10 mouse cellular contexts compared by ENCODE assay signal in the genomic region with DNA sequence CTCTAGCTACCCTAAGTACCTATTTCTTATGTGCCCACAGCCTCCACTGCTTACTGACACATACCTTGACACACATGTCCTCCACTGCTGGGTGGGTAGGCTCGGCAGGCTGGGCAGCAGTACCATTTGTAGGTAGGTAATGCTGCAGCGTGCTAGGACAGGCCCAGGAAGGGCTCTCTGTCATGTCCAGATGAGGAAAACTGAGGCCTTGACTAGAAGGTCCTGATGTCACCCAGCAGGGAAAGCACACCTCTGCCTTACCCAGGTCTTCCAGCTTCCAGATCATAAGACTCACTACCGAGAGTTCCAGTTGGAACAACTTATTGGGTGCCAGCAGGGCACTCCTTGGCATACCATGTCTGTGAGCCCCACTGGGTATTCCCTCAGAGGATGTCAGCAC. TPM values are rescaled to one million over a fixed set of nuclear protein-coding genes. Genes with fewer than 3 reads are reported as not detected.
DNase-seq lines count a peak whose midpoint lies in the region; ATAC-seq lines count a peak whose summit lies in the region.
"Had no signal": no experiment of that assay in that cellular context is flagged by ENCODE, and none has a peak within 500 bp of the region (broad histone marks: within the 10 kb centered on the region; RNA-seq: fewer than 3 reads in every experiment).

No protein-coding gene starts in this region.

- WGBS in hindbrain, embryonic 15.5 days = 92% methylated on average over 3 of the region's 3 CpGs
- WGBS in hindbrain, embryonic 12.5 days = 86% methylated on average over 3 of the region's 3 CpGs

- peaks cover 24% of the 10 kb centered on the region for H3K36me3 ChIP-seq in hindbrain, embryonic 15.5 days
- H3K36me3 ChIP-seq in hindbrain, embryonic 12.5 days = peaks cover 38% of the 10 kb centered on the region

- DNase-seq in cerebellum, adult 9-11 months = peak; percentile 32
- DNase-seq in cerebellum, adult 11 months = no peak
- DNase-seq in urinary bladder, postnatal 14 days (ENCODE audit: low spot score) = peak; percentile 25
- DNase-seq in urinary bladder, postnatal 36 days (ENCODE audit: low spot score in 2 of 2) = no peak
- DNase-seq in ovary, adult 18-20 months (ENCODE audit: low spot score) = no peak
- no peak for DNase-seq in MN1 (ENCODE audit: low spot score)
- DNase-seq: adrenal gland, adult 8-10 months; lung, postnatal 14 days had no signal

- ATAC-seq in hindbrain, embryonic 15.5 days (ENCODE audit: low FRiP score, low read depth) = no peak
- no peak for ATAC-seq in hindbrain, embryonic 12.5 days (ENCODE audit: low FRiP score)

- H3K9ac ChIP-seq in hindbrain, embryonic 15.5 days = peak overlapping the region; percentile 15; the same call in 1 of the 2 replicates
- no peak overlapping the region for H3K9ac ChIP-seq in hindbrain, embryonic 12.5 days

- H3K27ac ChIP-seq in hindbrain, embryonic 15.5 days (replicated peaks) = no peak overlapping the region
- no peak overlapping the region for H3K27ac ChIP-seq in hindbrain, embryonic 12.5 days

- no peak overlapping the region for H3K4me3 ChIP-seq in hindbrain, embryonic 15.5 days
- no peak overlapping the region for H3K4me3 ChIP-seq in hindbrain, embryonic 12.5 days

- no peaks in the 10 kb centered on the region for H3K9me3 ChIP-seq in hindbrain, embryonic 15.5 days
- no peaks in the 10 kb centered on the region for H3K9me3 ChIP-seq in hindbrain, embryonic 12.5 days (replicated peaks)

- peaks cover 61% of the 10 kb centered on the region for H3K4me1 ChIP-seq in hindbrain, embryonic 15.5 days (replicated peaks)
- H3K4me1 ChIP-seq in hindbrain, embryonic 12.5 days = peaks cover 51% of the 10 kb centered on the region

- no peaks in the 10 kb centered on the region for H3K27me3 ChIP-seq in hindbrain, embryonic 15.5 days
- H3K27me3 ChIP-seq in hindbrain, embryonic 12.5 days = no peaks in the 10 kb centered on the region

- no peak overlapping the region for H3K4me2 ChIP-seq in hindbrain, embryonic 15.5 days
- no peak overlapping the region; the same call in 1 of the 2 replicates for H3K4me2 ChIP-seq in hindbrain, embryonic 12.5 days (replicated peaks)

RNA-seq across cellular contexts. Expression of a gene that starts 7.5 kb away (rescaled TPM):
- 32.5 and 38.5 TPM in 2 replicates for polyA plus RNA-seq in hindbrain, embryonic 15.5 days (2015; fragmentation: Nextera tagmentation; extraction: Ambion mirVana)
- 41.1 and 42.4 TPM in 2 replicates for polyA plus RNA-seq in hindbrain, embryonic 12.5 days (2016; fragmentation: Nextera tagmentation; extraction: Ambion mirVana)

RNA-seq across cellular contexts. Expression of a gene that starts 22.8 kb away (rescaled TPM):
- polyA plus RNA-seq in hindbrain, embryonic 15.5 days (2015; fragmentation: Nextera tagmentation; extraction: Ambion mirVana) = 558 and 579 TPM in 2 replicates
- polyA plus RNA-seq in hindbrain, embryonic 12.5 days (2016; fragmentation: Nextera tagmentation; extraction: Ambion mirVana) = 391 and 405 TPM in 2 replicates

RNA-seq across cellular contexts. Expression of a gene that starts 24.4 kb away (rescaled TPM):
- 3.4 and 4.4 TPM in 2 replicates for polyA plus RNA-seq in hindbrain, embryonic 15.5 days (2015; fragmentation: Nextera tagmentation; extraction: Ambion mirVana)
- polyA plus RNA-seq in hindbrain, embryonic 12.5 days (2016; fragmentation: Nextera tagmentation; extraction: Ambion mirVana) = 10.4 and 13.6 TPM in 2 replicates

RNA-seq across cellular contexts. Expression of a gene that starts 26.2 kb away (rescaled TPM):
- 3.5 and 4.6 TPM in 2 replicates for polyA plus RNA-seq in hindbrain, embryonic 15.5 days (2015; fragmentation: Nextera tagmentation; extraction: Ambion mirVana)
- 0.87 and 1.1 TPM in 2 replicates for polyA plus RNA-seq in hindbrain, embryonic 12.5 days (2016; fragmentation: Nextera tagmentation; extraction: Ambion mirVana)

RNA-seq across cellular contexts. Expression of a gene that starts 30.9 kb away (rescaled TPM):
- 84.1 and 101 TPM in 2 replicates for polyA plus RNA-seq in hindbrain, embryonic 15.5 days (2015; fragmentation: Nextera tagmentation; extraction: Ambion mirVana)
- 24.3 and 25.9 TPM in 2 replicates for polyA plus RNA-seq in hindbrain, embryonic 12.5 days (2016; fragmentation: Nextera tagmentation; extraction: Ambion mirVana)

Comparison
In these comparisons a context has a peak if more than half of its experiments do, and no peak if none do; other contexts are left out.
1. DNase-seq: peak in cerebellum, adult 9-11 months (single experiment) and urinary bladder, postnatal 14 days (single experiment); none in cerebellum, adult 11 months (single experiment), urinary bladder, postnatal 36 days (0 of 2), ovary, adult 18-20 months (single experiment) and MN1 (single experiment).